Mouse (Mus musculus): Measurements from ENCODE around the gene Epx. TPM values are rescaled to one million over a fixed set of nuclear protein-coding genes. Genes with fewer than 3 reads are reported as not detected.

Gene Epx
- polyA plus RNA-seq, 2 experiments = 0.65 to 3.8 TPM

- DNase-seq (ENCODE audit: low read depth in 3 of 3, low spot score in 3 of 3) = no peak
- H3K27ac ChIP-seq = no peak within 1 kb of the TSS
- H3K9ac ChIP-seq (replicated peaks) = no peak within 1 kb of the TSS
- ATAC-seq (ENCODE audit: insufficient read depth) = no peak
- no peaks in the 10 kb centered on the region for H3K36me3 ChIP-seq (replicated peaks; ENCODE audit: control insufficient read depth, insufficient read depth, low read depth)
- no peak within 1 kb of the TSS for H3K4me3 ChIP-seq (ENCODE audit: insufficient read depth in 1 of 2, low read depth in 2 of 2, low read length in 2 of 2)
- H3K9me3 ChIP-seq (ENCODE audit: control insufficient read depth, low read length) = no peaks in the 10 kb centered on the region
- H3K4me1 ChIP-seq (replicated peaks; ENCODE audit: control insufficient read depth in 2 of 2, insufficient read depth in 2 of 2, low read length in 1 of 2) = no peaks in the 10 kb centered on the region
- H3K4me2 ChIP-seq (ENCODE audit: low read depth) = no peak within 1 kb of the TSS
- TF ChIP-seq CTCF (IDR thresholded peaks at IDR 0.05; ENCODE audit: low read depth) (no peak), EP300 (IDR thresholded peaks at IDR 0.05; ENCODE audit: low read depth) (no peak)
- H3K27me3 ChIP-seq (ENCODE audit: control insufficient read depth, insufficient read depth, low read length) = no peaks in the 10 kb centered on the region
Measured at GRCm38 (mm10) chr11:87897287-87897686, 22.0 kb upstream of the Epx start, which contains the start of gene Olfr463. Olfr463 (minus strand) TSS chr11:87897387.

DNA sequence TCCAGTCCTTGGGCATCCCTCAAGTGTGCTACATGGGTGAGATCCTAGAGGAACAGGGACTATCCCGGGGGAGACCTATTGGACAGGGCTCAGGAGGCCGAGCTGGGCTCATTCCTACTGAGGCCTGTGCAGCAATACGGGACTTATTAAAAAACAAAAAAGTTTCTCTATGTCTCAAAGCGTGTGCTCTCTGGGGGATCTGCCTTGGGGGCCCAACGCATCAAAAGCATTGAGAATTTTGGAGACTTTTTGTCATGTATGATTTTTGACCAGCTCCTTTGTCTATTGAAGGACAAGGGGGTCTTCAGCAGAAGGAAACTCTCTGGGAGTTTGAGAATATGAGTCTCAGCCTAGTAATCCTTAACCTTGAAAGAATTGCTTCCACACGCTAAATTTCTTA lies 16.8 kb upstream of the Epx start, which contains the start of gene Olfr462:
Gene Olfr462 (minus strand): TSS at position 101 of the 400 bp plus-strand sequence.
- no peaks in the 10 kb centered on the region for H3K27me3 ChIP-seq (ENCODE audit: control insufficient read depth, insufficient read depth, low read length)
- no peak within 1 kb of the TSS for H3K4me3 ChIP-seq (ENCODE audit: insufficient read depth in 1 of 2, low read depth in 2 of 2, low read length in 2 of 2)
- DNase-seq (ENCODE audit: low read depth in 3 of 3, low spot score in 3 of 3) (no peak), ATAC-seq (ENCODE audit: insufficient read depth) (no peak)
- TF ChIP-seq EP300 (IDR thresholded peaks at IDR 0.05; ENCODE audit: low read depth) = no peak
- no peak for TF ChIP-seq CTCF (IDR thresholded peaks at IDR 0.05; ENCODE audit: low read depth)
- H3K36me3 ChIP-seq (replicated peaks; ENCODE audit: control insufficient read depth, insufficient read depth, low read depth) = no peaks in the 10 kb centered on the region
- no peaks in the 10 kb centered on the region for H3K4me1 ChIP-seq (replicated peaks; ENCODE audit: control insufficient read depth in 2 of 2, insufficient read depth in 2 of 2, low read length in 1 of 2)
- H3K9me3 ChIP-seq (ENCODE audit: control insufficient read depth, low read length) = no peaks in the 10 kb centered on the region
- H3K4me2 ChIP-seq (ENCODE audit: low read depth) = no peak within 1 kb of the TSS
- 62% methylated on average over 6 of the region's 6 CpGs for WGBS (ENCODE audit: insufficient replicate concordance)
- H3K9ac ChIP-seq (replicated peaks) = no peak within 1 kb of the TSS
- no peak within 1 kb of the TSS for H3K27ac ChIP-seq

- H3K4me2 ChIP-seq (ENCODE audit: low read depth) = no peak overlapping the region
- H3K27ac ChIP-seq = no peak overlapping the region
- no peaks in the 10 kb centered on the region for H3K36me3 ChIP-seq (replicated peaks; ENCODE audit: control insufficient read depth, insufficient read depth, low read depth)
- H3K9ac ChIP-seq (replicated peaks) = no peak overlapping the region
- TF ChIP-seq EP300 (IDR thresholded peaks at IDR 0.05; ENCODE audit: low read depth) = no peak
- no peak for TF ChIP-seq CTCF (IDR thresholded peaks at IDR 0.05; ENCODE audit: low read depth)
- ATAC-seq (ENCODE audit: insufficient read depth) = no peak
- H3K27me3 ChIP-seq (ENCODE audit: control insufficient read depth, insufficient read depth, low read length) = no peaks in the 10 kb centered on the region
- WGBS (ENCODE audit: insufficient replicate concordance) = 54% methylated on average over 5 of the region's 5 CpGs
- no peak for DNase-seq (ENCODE audit: low read depth in 3 of 3, low spot score in 3 of 3)
- H3K4me3 ChIP-seq (ENCODE audit: insufficient read depth in 1 of 2, low read depth in 2 of 2, low read length in 2 of 2) = no peak overlapping the region
- H3K9me3 ChIP-seq (ENCODE audit: control insufficient read depth, low read length) = no peaks in the 10 kb centered on the region
- H3K4me1 ChIP-seq (replicated peaks; ENCODE audit: control insufficient read depth in 2 of 2, insufficient read depth in 2 of 2, low read length in 1 of 2) = no peaks in the 10 kb centered on the region
Measured at GRCm38 (mm10) chr11:87884856-87885255, 9.5 kb upstream of the Epx start.

- Histone ChIP-seq H3K4me3 (ENCODE audit: insufficient read depth in 1 of 2, low read depth in 2 of 2, low read length in 2 of 2) (no peak overlapping the region), H3K27me3 (ENCODE audit: control insufficient read depth, insufficient read depth, low read length) (no peaks in the 10 kb centered on the region), H3K27ac (no peak overlapping the region), H3K4me1 (replicated peaks; ENCODE audit: control insufficient read depth in 2 of 2, insufficient read depth in 2 of 2, low read length in 1 of 2) (no peaks in the 10 kb centered on the region), H3K4me2 (ENCODE audit: low read depth) (no peak overlapping the region), H3K36me3 (replicated peaks; ENCODE audit: control insufficient read depth, insufficient read depth, low read depth) (no peaks in the 10 kb centered on the region), H3K9ac (replicated peaks) (no peak overlapping the region), H3K9me3 (ENCODE audit: control insufficient read depth, low read length) (no peaks in the 10 kb centered on the region)
- no peak for ATAC-seq (ENCODE audit: insufficient read depth)
- peak; percentile 65 for TF ChIP-seq CTCF (IDR thresholded peaks at IDR 0.05; ENCODE audit: low read depth)
- no peak for TF ChIP-seq EP300 (IDR thresholded peaks at IDR 0.05; ENCODE audit: low read depth)
- peak in 1 of 3 experiments; percentile 9 for DNase-seq (ENCODE audit: low read depth in 3 of 3, low spot score in 3 of 3)
- WGBS (ENCODE audit: insufficient replicate concordance) = 24% methylated on average over 5 of the region's 5 CpGs
Measured at GRCm38 (mm10) chr11:87883493-87883892, 8.2 kb upstream of the Epx start.

- Histone ChIP-seq H3K9ac (replicated peaks) (no peak overlapping the region), H3K4me3 (ENCODE audit: insufficient read depth in 1 of 2, low read depth in 2 of 2, low read length in 2 of 2) (no peak overlapping the region), H3K27ac (no peak overlapping the region), H3K36me3 (replicated peaks; ENCODE audit: control insufficient read depth, insufficient read depth, low read depth) (no peaks in the 10 kb centered on the region), H3K4me2 (ENCODE audit: low read depth) (no peak overlapping the region), H3K27me3 (ENCODE audit: control insufficient read depth, insufficient read depth, low read length) (no peaks in the 10 kb centered on the region), H3K4me1 (replicated peaks; ENCODE audit: control insufficient read depth in 2 of 2, insufficient read depth in 2 of 2, low read length in 1 of 2) (no peaks in the 10 kb centered on the region), H3K9me3 (ENCODE audit: control insufficient read depth, low read length) (no peaks in the 10 kb centered on the region)
- DNase-seq (ENCODE audit: low read depth in 3 of 3, low spot score in 3 of 3) (no peak), ATAC-seq (ENCODE audit: insufficient read depth) (no peak)
- TF ChIP-seq CTCF (IDR thresholded peaks at IDR 0.05; ENCODE audit: low read depth) (no peak), EP300 (IDR thresholded peaks at IDR 0.05; ENCODE audit: low read depth) (no peak)
- WGBS (ENCODE audit: insufficient replicate concordance) = 40% methylated on average over 4 of the region's 4 CpGs
Measured at GRCm38 (mm10) chr11:87881714-87882113, 6.4 kb upstream of the Epx start.
